Mouse (Mus musculus) intestine, embryonic 16.5 days (tissue): ENCODE results near the gene Peg10. TPM values are rescaled to one million over a fixed set of nuclear protein-coding genes. Genes with fewer than 3 reads are reported as not detected.
A peak's percentile ranks its signal among the peaks of the same experiment; 100 is the strongest.

Experiments used
- ATAC-seq: fragments of 200-750 bp; cut with Nextera tagmentation; 2 replicates; pipeline ENCODE4 v1.8.0; 2017; ENCODE audit warnings: moderate TSS enrichment, moderate library complexity
- H3K27ac ChIP-seq: fragments of 300-500 bp; sonication (generic); 2 replicates; pipeline ENCODE4 v1.5.1; 2014; ENCODE audit warnings: mild to moderate bottlenecking, low read length
- H3K27me3 ChIP-seq: fragments of 300-500 bp; sonication (generic); replicated peaks from 2 replicates; pipeline ENCODE4 v1.6.1; 2014; ENCODE audit warnings: low read length, control low read depth, mixed read lengths; ENCODE audit not compliant: control insufficient read depth, insufficient read depth
- H3K36me3 ChIP-seq: fragments of 300-500 bp; sonication (generic); 2 replicates; pipeline ENCODE4 v1.6.1; 2014; ENCODE audit warnings: low read length, control low read depth; ENCODE audit not compliant: control insufficient read depth, insufficient read depth
- H3K4me1 ChIP-seq: fragments of 300-500 bp; sonication (generic); 2 replicates; pipeline ENCODE4 v1.6.1; 2014; ENCODE audit warnings: low read length, control low read depth, mixed read lengths; ENCODE audit not compliant: control insufficient read depth, insufficient read depth
- H3K4me2 ChIP-seq: fragments of 300-500 bp; sonication (generic); 2 replicates; pipeline ENCODE4 v1.6.1; 2014; ENCODE audit warnings: low read depth, low read length, control low read depth
- H3K4me3 ChIP-seq: fragments of 300-500 bp; sonication (generic); 2 replicates; pipeline ENCODE4 v1.5.1; 2014; ENCODE audit warnings: mild to moderate bottlenecking, low read length
- H3K9ac ChIP-seq: fragments of 300-500 bp; sonication (generic); 2 replicates; pipeline ENCODE4 v1.6.1; 2014; ENCODE audit warnings: low read depth, low read length
- H3K9me3 ChIP-seq: fragments of 300-500 bp; sonication (generic); 2 replicates; pipeline ENCODE4 v1.6.1; 2016; ENCODE audit warnings: low read length, control low read depth; ENCODE audit not compliant: control insufficient read depth
- WGBS: fragments of 180-500 bp; shearing (Covaris S2); extraction: QIAGEN DNeasy Blood & Tissue Kit; methylation state at CpG from one replicate; pipeline ENCODE4 v1.1.7; 2014; 5-methylcytosine and 5-hydroxymethylcytosine counted together
- polyA plus RNA-seq: library from polyadenylated mRNA; unstranded; fragments of >200 nt; fragmentation: Nextera tagmentation; extraction: Ambion mirVana; gene quantifications from 2 replicates; pipeline ENCODE4 v1.2.1, GENCODE M21; 2015

Gene Peg10
- 1.6 and 1.7 TPM in 2 replicates for polyA plus RNA-seq

DNA sequence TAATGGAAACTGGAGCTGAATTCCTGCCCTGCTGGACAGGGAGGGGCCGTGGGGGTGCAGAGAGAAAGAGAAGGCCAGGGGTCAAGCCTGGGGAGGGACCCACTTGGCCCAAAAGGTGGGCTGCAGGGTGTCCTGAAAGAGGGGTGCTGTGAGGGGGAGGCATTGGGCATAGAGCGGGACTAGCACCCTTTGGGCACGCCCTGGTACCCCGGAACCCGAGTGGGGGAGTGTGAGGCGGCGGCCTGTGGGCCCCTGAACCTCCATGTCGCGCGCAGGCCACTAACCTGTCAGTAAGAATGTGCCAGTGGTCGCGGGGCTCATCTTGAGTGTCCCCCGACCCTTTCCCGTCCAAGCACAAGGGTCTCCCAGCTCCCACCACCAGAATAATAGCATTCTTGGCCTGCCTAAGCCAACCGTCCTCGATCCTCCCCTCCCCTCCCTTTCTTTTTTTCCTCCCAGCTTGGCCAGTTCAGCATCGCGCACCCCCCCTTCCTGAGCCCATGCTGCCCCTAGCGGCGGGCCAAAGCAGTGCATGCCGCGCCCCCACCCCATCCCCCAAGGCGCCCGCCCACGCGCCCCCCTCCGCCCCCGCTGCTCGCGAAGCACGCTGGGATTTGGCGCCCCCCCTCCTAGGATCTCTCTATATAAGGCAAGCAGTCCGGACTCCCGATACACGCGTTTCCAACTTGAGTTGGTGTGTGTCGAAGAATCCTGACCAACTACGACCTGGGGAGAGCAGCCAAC is at the start of gene Peg10, which contains the start of gene Sgce:
Gene Peg10, plus strand, starts transcription at position 611 of the 744 bp plus-strand sequence.
Gene Sgce, minus strand, starts transcription at position 512 of the 744 bp plus-strand sequence.
- Histone ChIP-seq H3K4me1 (no peaks in the 10 kb centered on the region), H3K27ac (peak within 1 kb of the TSS; percentile 49), H3K9me3 (peaks cover 20% of the 10 kb centered on the region), H3K27me3 (no peaks in the 10 kb centered on the region), H3K4me3 (peak within 1 kb of the TSS; percentile 51), H3K36me3 (no peaks in the 10 kb centered on the region), H3K9ac (peak within 1 kb of the TSS; percentile 75), H3K4me2 (peak within 1 kb of the TSS; percentile 65)
- peak; percentile 43 for ATAC-seq
- 52% methylated on average over 37 of the region's 38 CpGs for WGBS

DNA sequence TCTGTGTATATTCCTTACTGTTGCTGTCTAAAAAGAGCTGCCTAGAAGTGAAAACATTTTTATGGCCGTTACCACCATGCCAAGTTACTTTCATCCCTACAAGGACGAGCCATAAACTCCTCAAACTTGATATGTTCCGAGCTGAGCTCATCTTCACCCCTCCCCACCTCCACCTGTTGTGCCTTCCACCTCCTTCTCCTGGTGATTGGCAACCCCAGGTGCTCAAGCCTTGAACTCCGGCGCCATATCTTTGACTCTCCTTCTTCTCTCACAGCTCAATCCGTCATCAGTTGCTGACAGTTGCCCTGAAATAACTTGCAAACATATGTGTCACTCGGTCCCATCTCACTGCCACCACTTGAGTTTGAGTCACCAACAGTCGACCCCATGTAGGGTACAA is 45.5 kb upstream of the Peg10 start:
- no peak overlapping the region for H3K4me3 ChIP-seq
- 82% methylated on average over 8 of the region's 8 CpGs for WGBS
- H3K36me3 ChIP-seq = no peaks in the 10 kb centered on the region
- no peaks in the 10 kb centered on the region for H3K4me1 ChIP-seq
- H3K9ac ChIP-seq = no peak overlapping the region
- no peak overlapping the region for H3K4me2 ChIP-seq
- ATAC-seq = no peak
- no peak overlapping the region for H3K27ac ChIP-seq
- H3K27me3 ChIP-seq = no peaks in the 10 kb centered on the region
- no peaks in the 10 kb centered on the region for H3K9me3 ChIP-seq

DNA sequence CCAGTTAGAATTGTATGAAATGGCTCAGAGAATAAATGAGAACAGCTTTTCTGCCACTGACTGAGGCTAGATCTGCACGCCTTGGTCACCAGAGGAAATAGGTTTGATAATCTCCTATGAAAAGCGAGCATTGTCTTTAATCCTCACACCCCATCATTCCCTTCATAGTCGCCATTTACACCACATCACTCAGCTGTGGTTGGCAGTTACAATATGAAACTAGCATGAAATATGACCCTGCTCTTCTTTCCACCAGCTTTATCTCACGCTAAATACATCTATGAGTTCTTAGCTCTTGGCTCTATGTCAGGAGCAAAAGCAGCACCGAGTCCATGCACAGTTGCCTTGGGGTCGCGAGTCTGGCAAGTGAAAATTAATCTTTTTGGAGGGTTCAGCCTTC is 43.2 kb upstream of the Peg10 start:
- ATAC-seq = no peak

DNA sequence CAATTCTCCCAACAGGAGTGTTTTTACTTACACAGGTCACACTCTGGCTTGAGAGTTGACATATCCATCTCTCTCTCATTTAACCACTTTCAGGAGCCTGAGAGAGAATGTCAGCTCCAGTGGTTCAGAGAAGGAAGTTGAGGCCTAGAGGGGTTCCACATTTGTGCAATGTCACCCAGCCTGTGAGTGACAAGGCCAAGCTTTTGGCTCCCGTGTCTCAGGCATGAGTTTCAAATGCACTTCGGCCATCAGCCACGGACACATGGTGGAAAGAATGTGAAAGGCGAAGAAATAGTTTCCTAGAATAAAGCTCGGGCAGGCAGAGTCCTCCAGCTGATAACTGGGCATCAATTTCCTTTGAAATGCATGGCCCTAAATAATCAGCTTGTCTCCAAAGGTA is 40.7 kb upstream of the Peg10 start:
- Histone ChIP-seq H3K4me3 (no peak overlapping the region), H3K36me3 (no peaks in the 10 kb centered on the region), H3K4me2 (no peak overlapping the region), H3K4me1 (no peaks in the 10 kb centered on the region), H3K9ac (no peak overlapping the region), H3K27me3 (no peaks in the 10 kb centered on the region), H3K9me3 (no peaks in the 10 kb centered on the region), H3K27ac (no peak overlapping the region)
- ATAC-seq = no peak
- 78% methylated on average over 5 of the region's 5 CpGs for WGBS

More for the DNA sequence above, 43.2 kb upstream of the Peg10 start:
- H3K27me3 ChIP-seq = no peaks in the 10 kb centered on the region
- no peaks in the 10 kb centered on the region for H3K36me3 ChIP-seq
- WGBS = 75% methylated on average over 7 of the region's 7 CpGs
- no peak overlapping the region for H3K4me2 ChIP-seq
- no peak overlapping the region for H3K4me3 ChIP-seq
- no peaks in the 10 kb centered on the region for H3K9me3 ChIP-seq
- no peak overlapping the region for H3K27ac ChIP-seq
- H3K9ac ChIP-seq = no peak overlapping the region
- H3K4me1 ChIP-seq = no peaks in the 10 kb centered on the region

DNA sequence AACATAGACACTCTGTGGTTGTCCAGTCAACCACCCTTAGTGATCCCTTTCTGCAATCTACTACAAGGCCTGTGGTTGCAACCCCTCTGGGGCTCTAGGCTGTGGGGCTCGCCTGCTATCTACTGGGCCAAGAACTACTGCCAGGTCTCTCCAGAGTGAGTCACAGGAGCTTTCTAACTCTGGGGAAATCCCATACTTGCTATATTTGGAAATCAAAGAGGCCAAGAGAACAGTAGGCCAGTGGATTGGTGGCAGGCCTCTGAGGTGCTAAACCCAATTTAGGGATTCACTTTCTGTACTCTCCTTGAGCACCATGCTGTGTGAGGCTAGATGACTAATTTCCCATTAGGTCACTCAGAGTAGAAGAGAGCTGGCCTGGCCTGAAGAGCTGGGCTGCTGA is 38.1 kb upstream of the Peg10 start:
- 94% methylated on average over 1 of the region's 1 CpGs for WGBS
- Histone ChIP-seq H3K4me3 (no peak overlapping the region), H3K4me2 (no peak overlapping the region), H3K4me1 (no peaks in the 10 kb centered on the region), H3K27me3 (no peaks in the 10 kb centered on the region), H3K9ac (no peak overlapping the region), H3K36me3 (no peaks in the 10 kb centered on the region), H3K9me3 (no peaks in the 10 kb centered on the region), H3K27ac (no peak overlapping the region)
- ATAC-seq = no peak

DNA sequence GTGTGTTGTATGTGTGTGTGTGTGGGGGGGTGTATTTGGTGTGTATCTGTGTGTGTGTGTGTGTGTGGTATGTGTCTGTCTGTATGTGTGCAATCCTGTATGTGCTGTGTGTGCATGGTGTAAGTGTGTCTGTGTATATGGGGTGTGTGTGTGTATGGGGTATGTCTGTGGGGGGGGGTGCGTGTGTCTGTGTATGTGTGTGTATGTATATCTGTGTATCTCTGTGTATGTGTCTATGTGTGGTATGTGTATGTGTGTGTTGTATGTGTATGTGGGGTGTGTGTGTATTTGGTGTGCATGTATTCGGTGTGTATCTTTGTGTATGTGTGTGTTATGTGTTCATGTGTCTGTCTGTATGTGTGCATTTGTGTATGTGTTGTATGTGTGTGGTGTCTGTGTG is 30.9 kb upstream of the Peg10 start:
- no peak for ATAC-seq
- WGBS = 95% methylated on average over 2 of the region's 2 CpGs
- no peak overlapping the region for H3K9ac ChIP-seq

DNA sequence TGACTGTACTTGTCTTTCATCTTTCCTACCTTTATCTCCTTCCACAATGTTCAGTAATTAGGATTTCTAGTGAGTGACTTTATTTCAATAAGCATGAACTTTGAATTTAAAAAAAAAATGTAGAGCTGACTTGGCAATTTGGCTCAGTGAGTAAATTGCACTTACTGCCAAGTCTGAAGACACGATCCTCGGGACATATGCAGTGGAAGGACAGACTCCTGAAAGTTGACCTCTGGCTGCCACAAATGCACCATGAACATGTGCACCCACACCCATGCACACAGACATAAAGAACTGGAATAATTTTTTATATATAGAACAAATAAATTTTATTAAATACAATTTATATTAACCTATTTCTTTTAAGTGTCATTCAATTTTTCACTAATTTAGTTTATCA is 29.8 kb upstream of the Peg10 start:
- Histone ChIP-seq H3K4me2 (no peak overlapping the region), H3K36me3 (no peaks in the 10 kb centered on the region), H3K27me3 (no peaks in the 10 kb centered on the region), H3K4me3 (no peak overlapping the region), H3K9me3 (no peaks in the 10 kb centered on the region), H3K9ac (no peak overlapping the region), H3K4me1 (no peaks in the 10 kb centered on the region), H3K27ac (no peak overlapping the region)
- WGBS = 70% methylated on average over 2 of the region's 2 CpGs
- ATAC-seq = peak; percentile 59; the same call in 1 of the 2 replicates

More for the DNA sequence above, 30.9 kb upstream of the Peg10 start:
- H3K9me3 ChIP-seq = no peaks in the 10 kb centered on the region
- H3K27me3 ChIP-seq = no peaks in the 10 kb centered on the region
- H3K36me3 ChIP-seq = no peaks in the 10 kb centered on the region
- no peak overlapping the region for H3K27ac ChIP-seq
- no peak overlapping the region for H3K4me2 ChIP-seq
- H3K4me1 ChIP-seq = no peaks in the 10 kb centered on the region
- H3K4me3 ChIP-seq = no peak overlapping the region

DNA sequence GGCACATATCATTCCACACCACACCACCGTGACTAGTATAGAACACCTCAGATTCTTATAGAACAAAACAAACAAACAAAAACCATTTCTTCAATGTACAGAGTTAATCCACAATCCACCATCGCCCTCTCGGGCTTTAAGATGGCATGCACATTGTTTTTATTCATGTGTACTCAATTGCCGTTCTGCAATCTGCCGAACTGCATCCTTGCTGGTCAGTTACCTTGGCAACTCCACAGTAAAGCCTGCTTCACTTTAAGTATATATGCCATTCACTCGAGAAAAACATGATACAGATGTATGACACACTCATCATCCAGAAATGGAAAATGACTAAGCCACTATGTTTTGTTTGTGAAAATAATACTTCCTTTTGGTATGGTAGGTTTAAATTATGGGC is 25.0 kb upstream of the Peg10 start:
- Histone ChIP-seq H3K36me3 (no peaks in the 10 kb centered on the region), H3K4me1 (no peaks in the 10 kb centered on the region), H3K9ac (no peak overlapping the region), H3K4me3 (no peak overlapping the region), H3K4me2 (no peak overlapping the region), H3K9me3 (0 out of 2 replicates have a peak, but pooled peaks cover 4% of the 10 kb centered on the region), H3K27ac (no peak overlapping the region), H3K27me3 (no peaks in the 10 kb centered on the region)
- ATAC-seq = no peak
- 67% methylated on average over 6 of the region's 6 CpGs for whole genome bisulfite sequencing

DNA sequence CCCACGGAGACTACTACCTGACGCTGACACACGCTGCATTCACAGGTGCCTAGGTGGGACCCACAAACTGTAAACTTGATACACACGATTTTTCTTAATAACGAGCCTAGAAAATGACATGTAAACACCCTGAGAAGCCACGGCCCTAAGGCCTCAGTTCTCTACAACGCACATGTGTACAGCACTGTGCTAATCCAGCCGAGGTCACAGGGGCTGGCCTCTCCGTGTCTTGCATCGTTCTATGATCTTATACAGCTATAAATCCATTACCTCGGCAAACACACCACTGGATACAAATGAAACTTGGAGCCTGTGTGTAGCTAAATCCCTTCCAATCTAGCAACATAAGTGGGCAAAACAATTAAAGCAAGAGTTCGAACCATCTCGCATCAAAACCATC is 24.4 kb upstream of the Peg10 start:
- no peak overlapping the region for H3K4me3 ChIP-seq
- no peak overlapping the region for H3K27ac ChIP-seq
- no peak overlapping the region for H3K9ac ChIP-seq
- no peak overlapping the region for H3K4me2 ChIP-seq
- 74% methylated on average over 13 of the region's 13 CpGs for WGBS
- no peaks in the 10 kb centered on the region for H3K36me3 ChIP-seq
- no peak for ATAC-seq
- 0 out of 2 replicates have a peak, but pooled peaks cover 4% of the 10 kb centered on the region for H3K9me3 ChIP-seq
- no peaks in the 10 kb centered on the region for H3K27me3 ChIP-seq
- H3K4me1 ChIP-seq = no peaks in the 10 kb centered on the region
